8 mouse cellular contexts compared by ENCODE assay signal in genomic region chr6:146272253-146273036, GRCm38 (mm10).
DNase-seq lines count a peak whose midpoint lies in the region; ATAC-seq and TF ChIP-seq lines count a peak whose summit lies in the region.
"Had no signal": no experiment of that assay in that cellular context is flagged by ENCODE, and none has a peak within 500 bp of the region (broad histone marks: within the 10 kb centered on the region; RNA-seq: fewer than 3 reads in every experiment).

No protein-coding gene starts in this region.

- DNase-seq in urinary bladder, postnatal 14 days (ENCODE audit: low spot score), result peak; percentile 71
- DNase-seq in urinary bladder, postnatal 10 days (ENCODE audit: low spot score), result no peak
- peak; percentile 89 for DNase-seq in adipocyte (ENCODE audit: low spot score)
- DNase-seq in induced T-regulatory cell, adult 2 months (ENCODE audit: low read depth), result peak; percentile 88
- peak; percentile 41 for DNase-seq in left cerebral cortex, postnatal 4 days

- peak; percentile 26; the same call in 1 of the 2 replicates for TF ChIP-seq CTCF in embryonic fibroblast, embryonic 13.5 days (IDR thresholded peaks at IDR 0.05; ENCODE audit: borderline replicate concordance, insufficient read depth, low read length)

- TF ChIP-seq POLR2A in embryonic fibroblast, embryonic 13.5 days (IDR thresholded peaks at IDR 0.05; ENCODE audit: low read depth, low read length), result no peak

- intact Hi-C loops in left cerebral cortex, postnatal 4 days (cut with DNase I), result loop anchor here (2.0 to 10.0 kb wide), 2 partner anchors 408 to 444 kb away; partner anchors contain the start of gene Bhlhe41

- H3K4me1 ChIP-seq in embryonic fibroblast, embryonic 13.5 days (ENCODE audit: control insufficient read depth, insufficient read depth, low read length), result no peaks in the 10 kb centered on the region; the same call in 1 of the 2 replicates

- no peak overlapping the region for H3K27ac ChIP-seq in embryonic fibroblast, embryonic 13.5 days (ENCODE audit: insufficient read depth, low read length)

- peak; percentile 46; the same call in 1 of the 2 replicates for ATAC-seq in neutrophil, adult 5-6 weeks (ENCODE audit: extremely low read depth, insufficient number of reproducible peaks, low FRiP score, poor library complexity, severe bottlenecking)

- no peak overlapping the region for H3K4me3 ChIP-seq in embryonic fibroblast, embryonic 13.5 days (ENCODE audit: insufficient read depth, low read length)
- H3K4me3 ChIP-seq: heart, embryonic 15.5 days had no signal
